8 mouse cellular contexts compared by ENCODE assay signal in genomic region chr11:70451797-70452498, GRCm38 (mm10). TPM values are rescaled to one million over a fixed set of nuclear protein-coding genes. Genes with fewer than 3 reads are reported as not detected.
DNase-seq lines count a peak whose midpoint lies in the region; ATAC-seq lines count a peak whose summit lies in the region.

Gene Med11, plus strand, starts transcription at chr11:70451919.

- H3K27ac ChIP-seq in hindbrain, embryonic 15.5 days (replicated peaks): peak within 1 kb of the TSS; percentile 98

- peaks cover 6% of the 10 kb centered on the region for H3K36me3 ChIP-seq in hindbrain, embryonic 15.5 days

- peak within 1 kb of the TSS; percentile 71 for H3K9ac ChIP-seq in hindbrain, embryonic 15.5 days

- ATAC-seq in hindbrain, embryonic 15.5 days (ENCODE audit: low FRiP score, low read depth): peak; percentile 98

- H3K9me3 ChIP-seq in hindbrain, embryonic 15.5 days: no peaks in the 10 kb centered on the region

- DNase-seq in T-cell, adult 2 months (ENCODE audit: low spot score): peak; percentile 95
- DNase-seq in cerebellum, postnatal 36 days: peak; percentile 98
- DNase-seq in frontal cortex, postnatal 36 days (ENCODE audit: low spot score in 2 of 2): peak; percentile 95 to 96
- peak; percentile 90 for DNase-seq in left cerebral cortex, adult 11 months (ENCODE audit: low spot score)
- peak; percentile 98 for DNase-seq in lung, postnatal 4 days
- peak; percentile 92 for DNase-seq in retina, postnatal 7 days (ENCODE audit: low read depth, low spot score)
- peak; percentile 95 for DNase-seq in urinary bladder, adult 2 months (ENCODE audit: low spot score)

- H3K4me2 ChIP-seq in hindbrain, embryonic 15.5 days: peak within 1 kb of the TSS; percentile 64

- WGBS in hindbrain, embryonic 15.5 days: under 1% methylated on average over 45 of the region's 46 CpGs

- H3K27me3 ChIP-seq in hindbrain, embryonic 15.5 days: no peaks in the 10 kb centered on the region

- H3K4me3 ChIP-seq in hindbrain, embryonic 15.5 days: peak within 1 kb of the TSS; percentile 66

- peaks cover 20% of the 10 kb centered on the region for H3K4me1 ChIP-seq in hindbrain, embryonic 15.5 days (replicated peaks)

RNA-seq across cellular contexts. Expression of gene Med11, which starts in this region (rescaled TPM):
- 45.6 and 49.2 TPM in 2 replicates for polyA plus RNA-seq in hindbrain, embryonic 15.5 days (2015; fragmentation: Nextera tagmentation; extraction: Ambion mirVana)
- 20.1 and 20.8 TPM in 2 replicates for polyA plus RNA-seq in urinary bladder, adult 2 months (2012; rRNA removed)

Comparison
In these comparisons a context has a peak if more than half of its experiments do, and no peak if none do; other contexts are left out.
1. Peak in every context shown above with its lines: DNase-seq, ATAC-seq, H3K4me3 ChIP-seq and H3K27ac ChIP-seq.